Mouse (Mus musculus) cortical plate, adult 2 months (tissue): ENCODE measurements around the gene Surf4. TPM values are rescaled to one million over a fixed set of nuclear protein-coding genes. Genes with fewer than 3 reads are reported as not detected.

Experiments used
- H3K27ac ChIP-seq: fragments of 200-500 bp; 2 replicates; pipeline ENCODE4 v1.5.1; 2012; ENCODE audit warnings: low read length, control low read depth, inconsistent platforms; ENCODE audit not compliant: insufficient read depth
- H3K4me1 ChIP-seq: fragments of 200-500 bp; 2 replicates; pipeline ENCODE4 v1.6.1; 2011; ENCODE audit warnings: low read length; ENCODE audit not compliant: control insufficient read depth, insufficient read depth
- H3K4me3 ChIP-seq: fragments of 200-500 bp; 2 replicates; pipeline ENCODE4 v1.5.1; 2011; ENCODE audit warnings: mild to moderate bottlenecking, low read length, control low read depth; ENCODE audit not compliant: insufficient read depth
- CTCF ChIP-seq: fragments of 200-500 bp; IDR thresholded peaks from 2 replicates; pipeline ENCODE4 v1.5.1; 2011; ENCODE audit warnings: mild to moderate bottlenecking, control low read depth, low read length; ENCODE audit not compliant: insufficient read depth; ENCODE audit errors: extremely low read depth
- POLR2A ChIP-seq: fragments of 200-500 bp; IDR thresholded peaks from 2 replicates; pipeline ENCODE4 v1.6.1; 2011; ENCODE audit warnings: mild to moderate bottlenecking, low read length, control low read depth; ENCODE audit not compliant: insufficient read depth; ENCODE audit errors: extremely low read depth
- polyA plus RNA-seq: library from polyadenylated mRNA; depleted of rRNA; stranded (reverse); fragments of >200 nt; gene quantifications from 2 replicates; pipeline ENCODE4 v1.2.3, GENCODE M21; 2012

Gene Surf4
- polyA plus RNA-seq, 1 experiment, result 58.4 TPM

GRCm38 (mm10) chr2:26932473-26933303 lies 1.0 kb downstream of the Surf4 start:
- Histone ChIP-seq H3K4me1 (0 out of 2 replicates have a peak, but pooled peaks cover 2% of the 10 kb centered on the region), H3K27ac (no peak overlapping the region), H3K4me3 (peak overlapping the region; percentile 51)
- no peak for TF ChIP-seq POLR2A
- no peak for TF ChIP-seq CTCF

- H3K4me1 ChIP-seq, result 0 out of 2 replicates have a peak, but pooled peaks cover 2% of the 10 kb centered on the region
- no peak overlapping the region for H3K27ac ChIP-seq
- no peak overlapping the region for H3K4me3 ChIP-seq
- TF ChIP-seq CTCF (peak; percentile 72), POLR2A (no peak)
Measured at GRCm38 (mm10) chr2:26930390-26930789, 3.3 kb downstream of the Surf4 start.

- TF ChIP-seq CTCF (no peak), POLR2A (no peak)
- Histone ChIP-seq H3K4me1 (0 out of 2 replicates have a peak, but pooled peaks cover 2% of the 10 kb centered on the region), H3K4me3 (no peak overlapping the region), H3K27ac (no peak overlapping the region)
Measured at GRCm38 (mm10) chr2:26927745-26928476, 5.8 kb downstream of the Surf4 start.

- H3K4me3 ChIP-seq, result no peak overlapping the region
- H3K27ac ChIP-seq, result no peak overlapping the region
- TF ChIP-seq POLR2A, result no peak
- no peak for TF ChIP-seq CTCF
- H3K4me1 ChIP-seq, result peaks cover 9% of the 10 kb centered on the region
Measured at GRCm38 (mm10) chr2:26921784-26922183, 11.9 kb downstream of the Surf4 start.

- H3K4me1 ChIP-seq, result peaks cover 9% of the 10 kb centered on the region
- H3K27ac ChIP-seq, result no peak overlapping the region
- TF ChIP-seq POLR2A (no peak), CTCF (no peak)
- H3K4me3 ChIP-seq, result no peak overlapping the region
Measured at GRCm38 (mm10) chr2:26920190-26920855, 13.4 kb downstream of the Surf4 start.

GRCm38 (mm10) chr2:26919684-26920083 lies 14.0 kb downstream of the Surf4 start:
- Histone ChIP-seq H3K4me3 (no peak overlapping the region), H3K4me1 (peaks cover 9% of the 10 kb centered on the region), H3K27ac (no peak overlapping the region)
- TF ChIP-seq CTCF (no peak), POLR2A (no peak)

- TF ChIP-seq POLR2A (no peak), CTCF (no peak)
- H3K4me1 ChIP-seq, result peaks cover 9% of the 10 kb centered on the region
- no peak overlapping the region for H3K27ac ChIP-seq
- peak overlapping the region; percentile 59 for H3K4me3 ChIP-seq
Measured at GRCm38 (mm10) chr2:26916738-26917137, 17.0 kb downstream of the Surf4 start.

- TF ChIP-seq CTCF, result no peak
- peak; percentile 90 for TF ChIP-seq POLR2A
- H3K4me3 ChIP-seq, result peak within 1 kb of the TSS; percentile 59
- H3K4me1 ChIP-seq, result peaks cover 9% of the 10 kb centered on the region
- H3K27ac ChIP-seq, result 0 out of 2 replicates have a peak within 1 kb of the TSS, but pooled peaks have one; percentile 17
Measured at GRCm38 (mm10) chr2:26915927-26916728, 17.6 kb downstream of the Surf4 start, which contains the start of the genes Surf2 and Surf1. Surf2 (plus strand) TSS chr2:26916367. Surf1 (minus strand) TSS chr2:26916530.
